Mouse (Mus musculus) hindbrain, embryonic 10.5 days (tissue): ENCODE measurements at regions not wholly inside any gene's neighbourhood (a gene's known extent, or its start where the extent isn't known, plus 50 kb on each side); places are given as distances from the start of the nearest gene placed in this dataset.

Source experiments
- DNase-seq: peaks from one replicate; pipeline ENCODE4 v3.0.0-alpha.2; 2017; ENCODE audit warnings: low spot score
- H3K27ac ChIP-seq: fragments of 300-500 bp; sonication (generic); 2 replicates; pipeline ENCODE4 v1.5.1; 2016; ENCODE audit warnings: mild to moderate bottlenecking, moderate library complexity
- H3K27me3 ChIP-seq: fragments of 300-500 bp; sonication (generic); 2 replicates; pipeline ENCODE4 v1.6.1; 2016; ENCODE audit warnings: mild to moderate bottlenecking; ENCODE audit not compliant: poor library complexity, insufficient read depth, severe bottlenecking
- H3K36me3 ChIP-seq: fragments of 300-500 bp; sonication (generic); 2 replicates; pipeline ENCODE4 v1.6.1; 2016; ENCODE audit warnings: mild to moderate bottlenecking, moderate library complexity
- H3K4me1 ChIP-seq: fragments of 300-500 bp; sonication (generic); replicated peaks from 2 replicates; pipeline ENCODE4 v1.6.1; 2016; ENCODE audit warnings: mild to moderate bottlenecking
- H3K4me3 ChIP-seq: fragments of 300-500 bp; sonication (generic); 2 replicates; pipeline ENCODE4 v1.5.1; 2016; ENCODE audit warnings: mild to moderate bottlenecking, moderate library complexity
- H3K9me3 ChIP-seq: fragments of 300-500 bp; sonication (generic); 2 replicates; pipeline ENCODE4 v1.6.1; 2016; ENCODE audit warnings: mild to moderate bottlenecking, moderate library complexity
- whole genome bisulfite sequencing: fragments of 180-500 bp; shearing (Covaris S2); methylation state at CpG from one replicate; pipeline ENCODE4 v1.1.7; 2016; 5-methylcytosine and 5-hydroxymethylcytosine counted together

- no peak overlapping the region for H3K4me3 ChIP-seq
- H3K27me3 ChIP-seq, result 0 out of 2 replicates have a peak, but pooled peaks cover 6% of the 10 kb centered on the region
- H3K9me3 ChIP-seq, result no peaks in the 10 kb centered on the region
- H3K4me1 ChIP-seq, result peaks cover 13% of the 10 kb centered on the region
- WGBS, result 89% methylated on average over 10 of the region's 10 CpGs
- DNase-seq, result no peak
- no peaks in the 10 kb centered on the region for H3K36me3 ChIP-seq
- H3K27ac ChIP-seq, result no peak overlapping the region
Measured at GRCm38 (mm10) chr5:74777381-74778075, 74.8 kb upstream of the Lnx1 start.

- Histone ChIP-seq H3K4me3 (no peak overlapping the region), H3K9me3 (no peaks in the 10 kb centered on the region), H3K36me3 (no peaks in the 10 kb centered on the region), H3K27me3 (no peaks in the 10 kb centered on the region), H3K27ac (no peak overlapping the region), H3K4me1 (peaks cover 8% of the 10 kb centered on the region; the same call in 1 of the 2 replicates)
- no peak for DNase-seq
- 87% methylated on average over 3 of the region's 3 CpGs for WGBS
Measured at GRCm38 (mm10) chr5:74776081-74776480, 73.4 kb upstream of the Lnx1 start.

DNA sequence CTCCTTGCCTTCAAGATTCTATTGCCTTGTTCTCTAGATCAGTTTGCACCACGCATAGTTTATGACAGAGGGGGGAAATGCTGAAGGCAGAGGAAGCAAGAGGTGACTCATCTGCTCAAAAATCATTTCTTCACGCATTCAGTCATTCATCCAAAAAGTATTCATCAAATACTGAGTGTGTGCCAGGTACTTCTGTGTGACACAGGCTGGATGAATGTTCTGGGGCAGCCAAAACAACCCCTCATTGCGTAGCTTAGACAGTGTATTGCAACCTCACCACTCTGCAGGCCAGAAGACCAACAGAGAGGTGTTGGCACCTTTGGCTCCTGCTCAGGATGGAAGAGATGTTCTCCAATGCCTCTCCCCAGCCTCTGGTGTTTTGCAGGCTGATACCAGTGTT lies 72.9 kb upstream of the Lnx1 start:
- no peak for DNase-seq
- 80% methylated on average over 3 of the region's 3 CpGs for WGBS
- Histone ChIP-seq H3K9me3 (no peaks in the 10 kb centered on the region), H3K27me3 (no peaks in the 10 kb centered on the region), H3K36me3 (no peaks in the 10 kb centered on the region), H3K27ac (no peak overlapping the region), H3K4me3 (no peak overlapping the region), H3K4me1 (peaks cover 9% of the 10 kb centered on the region)

DNA sequence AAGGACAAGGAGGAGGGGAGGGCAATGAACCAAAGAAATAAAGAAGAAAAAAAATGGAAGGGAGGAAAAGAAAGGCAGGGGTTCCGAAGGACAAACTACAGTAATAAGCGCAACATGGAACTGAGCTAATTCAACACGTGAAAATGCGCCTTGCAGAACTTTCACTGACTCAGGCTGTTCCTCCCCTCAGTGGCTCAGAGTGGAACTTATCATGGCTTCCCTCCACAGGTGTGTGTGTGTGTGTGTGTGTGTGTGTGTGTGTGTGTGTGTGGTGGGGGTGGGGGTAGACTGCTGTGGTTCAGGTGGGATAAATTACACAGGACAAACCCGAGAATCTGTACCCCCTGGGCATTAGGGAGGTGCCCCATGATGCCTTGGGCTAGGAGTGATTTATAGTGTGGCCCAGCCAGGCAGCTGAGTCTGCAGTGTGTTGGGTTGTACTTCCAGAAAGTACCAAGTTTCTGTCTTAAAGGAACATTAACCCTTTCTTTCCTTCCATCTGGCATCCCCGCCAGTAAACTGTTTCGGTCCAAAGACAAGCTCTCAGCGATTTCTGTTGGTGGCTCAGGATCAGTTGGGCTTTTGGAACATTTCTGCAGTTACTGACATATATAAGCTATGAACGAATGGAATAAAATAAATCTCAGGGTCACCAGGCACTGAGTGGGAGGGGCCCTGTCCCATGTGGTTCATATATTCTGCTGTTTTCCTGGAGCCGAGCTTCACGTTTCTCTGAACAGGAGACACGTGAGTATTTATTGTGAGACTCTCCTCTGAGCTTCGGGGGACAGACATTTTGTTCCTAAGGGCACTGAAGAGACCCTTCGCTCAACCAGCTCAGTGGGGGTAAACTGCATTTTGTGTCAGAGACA lies 71.1 kb upstream of the Lnx1 start:
- Histone ChIP-seq H3K4me1 (peaks cover 3% of the 10 kb centered on the region; the same call in 1 of the 2 replicates), H3K27ac (no peak overlapping the region), H3K36me3 (no peaks in the 10 kb centered on the region), H3K4me3 (no peak overlapping the region), H3K27me3 (no peaks in the 10 kb centered on the region), H3K9me3 (no peaks in the 10 kb centered on the region)
- no peak for DNase-seq
- WGBS, result 86% methylated on average over 14 of the region's 14 CpGs

DNA sequence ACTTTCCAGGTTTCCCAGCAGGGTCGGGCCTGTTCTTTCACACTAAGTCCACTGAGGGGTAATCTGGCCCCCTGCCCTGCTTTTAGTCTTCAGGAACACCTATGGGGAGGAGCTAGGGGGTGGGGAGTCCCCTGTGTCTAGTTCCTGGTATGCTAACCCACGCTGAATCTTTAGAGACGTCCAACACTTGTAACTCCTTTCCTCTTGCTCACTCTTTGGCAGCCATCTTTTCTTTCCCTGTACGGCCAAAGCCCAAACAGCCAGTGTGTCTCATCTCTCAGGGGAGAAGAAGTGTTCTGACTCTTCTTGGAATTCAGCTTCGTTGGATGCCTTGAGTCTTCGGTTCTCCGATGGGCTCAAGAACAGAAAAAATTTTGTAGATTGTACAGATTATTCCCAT lies 68.4 kb upstream of the Lnx1 start:
- H3K9me3 ChIP-seq, result no peaks in the 10 kb centered on the region
- WGBS, result 84% methylated on average over 7 of the region's 7 CpGs
- H3K27me3 ChIP-seq, result no peaks in the 10 kb centered on the region
- no peak overlapping the region for H3K4me3 ChIP-seq
- H3K27ac ChIP-seq, result no peak overlapping the region
- H3K36me3 ChIP-seq, result no peaks in the 10 kb centered on the region
- H3K4me1 ChIP-seq, result peaks cover 13% of the 10 kb centered on the region
- no peak for DNase-seq

- H3K27ac ChIP-seq, result no peak overlapping the region
- H3K27me3 ChIP-seq, result no peaks in the 10 kb centered on the region
- H3K36me3 ChIP-seq, result no peaks in the 10 kb centered on the region
- H3K9me3 ChIP-seq, result no peaks in the 10 kb centered on the region
- H3K4me1 ChIP-seq, result peaks cover 29% of the 10 kb centered on the region
- H3K4me3 ChIP-seq, result no peak overlapping the region
- WGBS, result 83% methylated on average over 5 of the region's 5 CpGs
- DNase-seq, result no peak
Measured at GRCm38 (mm10) chr5:74769023-74769422, 66.3 kb upstream of the Lnx1 start.

- peaks cover 29% of the 10 kb centered on the region for H3K4me1 ChIP-seq
- no peaks in the 10 kb centered on the region for H3K36me3 ChIP-seq
- no peaks in the 10 kb centered on the region for H3K9me3 ChIP-seq
- WGBS, result 89% methylated on average over 8 of the region's 8 CpGs
- DNase-seq, result no peak
- no peaks in the 10 kb centered on the region for H3K27me3 ChIP-seq
- H3K27ac ChIP-seq, result no peak overlapping the region
- H3K4me3 ChIP-seq, result no peak overlapping the region
Measured at GRCm38 (mm10) chr5:74767993-74768392, 65.3 kb upstream of the Lnx1 start.

- peaks cover 29% of the 10 kb centered on the region for H3K4me1 ChIP-seq
- H3K27ac ChIP-seq, result no peak overlapping the region
- no peak overlapping the region for H3K4me3 ChIP-seq
- 86% methylated on average over 8 of the region's 8 CpGs for WGBS
- no peaks in the 10 kb centered on the region for H3K27me3 ChIP-seq
- no peaks in the 10 kb centered on the region for H3K36me3 ChIP-seq
- DNase-seq, result no peak
- no peaks in the 10 kb centered on the region for H3K9me3 ChIP-seq
Measured at GRCm38 (mm10) chr5:74766211-74766610, 63.5 kb upstream of the Lnx1 start.

GRCm38 (mm10) chr5:74765061-74765767 lies 62.5 kb upstream of the Lnx1 start:
- DNase-seq, result no peak
- 48% methylated on average over 9 of the region's 9 CpGs for WGBS
- Histone ChIP-seq H3K36me3 (no peaks in the 10 kb centered on the region), H3K4me1 (peaks cover 26% of the 10 kb centered on the region), H3K4me3 (no peak overlapping the region), H3K27me3 (no peaks in the 10 kb centered on the region), H3K27ac (no peak overlapping the region), H3K9me3 (no peaks in the 10 kb centered on the region)

DNA sequence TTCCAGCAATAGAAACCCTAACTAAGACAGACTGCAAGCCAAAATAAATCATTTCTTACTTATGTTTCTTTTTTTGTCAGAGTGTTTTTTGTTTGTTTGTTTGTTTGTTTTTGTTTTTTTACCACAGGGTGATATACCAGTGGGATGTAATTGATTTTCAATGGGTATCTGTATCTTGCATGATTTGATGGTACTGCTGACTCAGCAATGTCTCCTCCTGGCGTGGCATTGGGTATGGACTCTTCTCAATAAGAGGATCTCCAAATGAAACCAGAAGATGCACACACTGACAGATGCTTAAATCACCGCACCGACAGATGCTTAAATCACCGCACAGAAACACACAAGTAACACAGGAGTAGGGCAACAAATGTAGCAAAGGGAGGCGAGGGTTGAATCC lies 54.8 kb upstream of the Lnx1 start:
- H3K27ac ChIP-seq, result no peak overlapping the region
- no peaks in the 10 kb centered on the region for H3K4me1 ChIP-seq
- no peaks in the 10 kb centered on the region for H3K36me3 ChIP-seq
- no peaks in the 10 kb centered on the region for H3K9me3 ChIP-seq
- H3K27me3 ChIP-seq, result no peaks in the 10 kb centered on the region
- DNase-seq, result no peak
- 91% methylated on average over 5 of the region's 5 CpGs for WGBS
- no peak overlapping the region for H3K4me3 ChIP-seq

GRCm38 (mm10) chr5:74752961-74753360 lies 50.2 kb upstream of the Lnx1 start:
- Histone ChIP-seq H3K36me3 (no peaks in the 10 kb centered on the region), H3K4me1 (no peaks in the 10 kb centered on the region), H3K9me3 (no peaks in the 10 kb centered on the region), H3K4me3 (no peak overlapping the region), H3K27me3 (no peaks in the 10 kb centered on the region), H3K27ac (no peak overlapping the region)
- DNase-seq, result no peak
- WGBS, result 94% methylated on average over 3 of the region's 3 CpGs
